Mouse (Mus musculus): ENCODE measurements around the gene Gm21497. TPM values are rescaled to one million over a fixed set of nuclear protein-coding genes. Genes with fewer than 3 reads are reported as not detected.
"Not testable (repeated sequence)": the region's sequence is repeated elsewhere in the genome, so short reads cannot be mapped to it uniquely, and the experiment has no call there.

Gm21497 gene
- polyA plus RNA-seq (2015; fragmentation: Nextera tagmentation; extraction: Ambion mirVana) = not detected in 2 replicates

- H3K9ac ChIP-seq; H3K27me3 ChIP-seq (replicated peaks); H3K4me2 ChIP-seq; H3K4me1 ChIP-seq; H3K4me3 ChIP-seq; H3K9me3 ChIP-seq; H3K36me3 ChIP-seq (replicated peaks); H3K27ac ChIP-seq; ATAC-seq (replicated peaks): not testable (repeated sequence)
- no CpG with 5 or more reads among the region's 5 CpGs for WGBS
Measured at GRCm38 (mm10) chrY:61646446-61646845, at the start of gene Gm21497. Gene Gm21497, plus strand, starts transcription at chrY:61646746.
